Mouse (Mus musculus): ENCODE results near the gene Ect2l.

Ect2l gene

DNA sequence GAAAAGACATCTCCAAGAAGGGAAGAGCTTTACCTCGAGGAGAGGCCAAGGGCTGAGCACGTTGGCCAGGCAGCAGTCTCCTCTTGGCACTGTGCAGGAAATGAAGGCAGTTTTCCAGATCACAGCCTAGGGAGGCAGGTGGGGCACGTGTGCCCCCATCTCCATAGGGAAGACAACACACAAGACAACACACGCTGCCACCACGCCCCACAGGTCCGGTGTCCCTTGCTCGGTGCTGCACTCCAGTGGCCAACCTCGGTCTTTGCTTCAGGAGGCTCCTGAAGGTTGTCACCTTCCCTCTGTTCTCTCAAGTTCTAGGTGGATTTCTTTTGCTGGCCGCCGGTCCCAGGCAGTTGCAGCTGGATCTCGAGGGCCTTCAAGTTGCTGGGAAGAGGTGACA, at the start of gene Ect2l:
TSS of gene Ect2l (minus strand) at position 165 of the 400 bp plus-strand sequence.
- peak; percentile 27 to 57 for DNase-seq

DNA sequence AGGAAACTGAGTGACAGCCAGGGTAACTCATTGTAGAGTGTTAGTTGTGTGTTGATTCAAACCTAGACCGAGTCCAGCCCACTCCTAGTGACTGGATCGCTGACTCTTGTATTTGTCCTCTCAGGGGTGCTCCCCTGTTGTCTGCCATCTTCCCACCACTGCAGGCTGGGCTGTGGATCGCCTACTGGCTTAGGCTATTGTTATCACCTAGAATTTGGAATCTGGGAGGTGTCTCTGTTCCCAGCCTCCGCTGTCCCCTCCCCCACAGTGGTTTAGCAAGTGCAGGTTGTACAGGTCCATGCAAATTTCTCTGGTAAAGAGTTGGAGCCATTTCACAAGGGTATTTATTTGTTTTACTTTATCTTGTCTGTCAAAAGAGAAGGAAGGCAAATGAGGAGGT, 40.7 kb upstream of the Ect2l start:
- no peak for DNase-seq

DNA sequence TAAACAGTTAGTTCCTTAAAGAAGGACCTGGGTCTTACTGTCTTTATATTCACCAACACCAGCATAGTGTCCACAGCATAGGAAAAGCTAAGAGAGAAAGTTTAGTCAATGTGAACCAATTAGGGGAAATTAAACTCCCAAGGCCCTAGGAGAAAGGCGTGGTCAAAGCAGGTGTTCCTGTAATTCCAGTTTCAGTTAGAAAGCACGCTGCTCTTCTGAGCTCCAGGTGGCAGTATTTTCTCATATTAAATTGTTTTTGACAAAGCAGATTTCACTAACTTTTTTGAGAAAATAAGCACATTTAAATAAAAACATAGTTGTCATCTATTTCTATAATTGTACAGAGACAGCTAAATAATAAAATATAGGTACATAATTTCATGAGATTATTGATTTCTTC, 32.9 kb upstream of the Ect2l start:
- no peak for DNase-seq

DNA sequence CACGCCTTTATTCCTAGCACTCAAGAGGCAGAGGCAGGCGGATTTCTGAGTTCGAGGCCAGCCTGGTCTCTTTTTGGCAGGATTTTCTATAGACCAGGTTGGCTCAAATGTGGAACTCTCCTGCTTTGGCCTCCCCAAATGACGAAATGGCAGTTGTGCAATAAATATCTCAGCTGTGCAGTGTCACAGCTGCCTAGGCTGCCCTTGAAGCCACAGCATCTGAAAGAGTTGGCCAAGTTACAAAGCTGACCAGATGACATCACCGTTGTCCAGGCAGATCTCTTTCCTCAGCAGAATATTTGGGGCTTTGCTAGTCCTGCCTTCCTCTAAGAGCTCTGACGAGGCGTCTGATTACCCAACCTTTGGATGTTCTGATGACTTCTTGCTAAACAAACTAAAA, 26.5 kb upstream of the Ect2l start:
- no peak for DNase-seq

DNA sequence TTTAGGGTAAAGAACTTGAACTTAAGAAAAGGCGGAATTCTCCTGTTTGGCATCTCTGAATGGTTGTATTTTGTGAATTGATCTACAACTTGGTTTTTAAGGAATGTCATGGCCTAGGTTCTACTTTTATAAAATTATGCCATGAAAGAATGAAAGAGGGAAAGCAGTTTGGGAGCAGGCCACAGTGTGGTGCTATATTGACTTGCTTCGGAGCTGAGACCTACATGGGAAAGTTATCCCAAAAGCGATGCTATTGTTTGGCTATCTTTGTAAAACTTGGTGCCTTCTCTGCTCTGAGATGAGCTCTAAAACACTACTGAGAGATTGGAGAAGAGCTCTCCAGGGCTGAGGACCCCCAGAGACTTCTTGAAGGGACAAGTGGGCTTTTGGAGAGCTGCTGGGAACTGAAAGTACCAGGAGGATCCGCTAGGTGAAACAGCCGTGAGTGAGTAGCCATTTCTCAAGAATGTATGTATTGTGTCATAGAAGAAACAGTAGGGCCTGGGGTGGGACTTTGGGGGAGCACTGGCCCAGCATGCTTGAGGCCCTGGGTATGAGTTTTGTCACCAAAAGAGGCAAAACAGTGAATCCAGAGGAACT, 25.7 kb upstream of the Ect2l start:
- DNase-seq, result peak in 1 of 2 experiments; percentile 15

DNA sequence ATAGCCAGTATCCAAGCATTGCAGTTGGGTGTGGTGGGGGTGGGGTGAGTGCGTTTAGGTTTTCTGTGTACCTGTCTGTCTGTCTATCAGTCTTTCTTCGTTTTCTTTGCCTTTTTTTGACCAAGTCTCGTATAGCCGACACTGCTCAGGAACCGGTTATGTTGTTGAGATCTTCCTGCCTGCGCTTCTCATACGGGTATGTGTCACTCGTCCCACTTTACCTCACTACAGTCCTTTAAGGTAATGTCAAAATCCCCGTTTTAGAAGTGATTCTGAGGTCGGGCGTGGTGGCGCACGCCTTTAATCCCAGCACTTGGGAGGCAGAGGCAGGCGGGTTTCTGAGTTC, 24.7 kb upstream of the Ect2l start:
- no peak for DNase-seq

DNA sequence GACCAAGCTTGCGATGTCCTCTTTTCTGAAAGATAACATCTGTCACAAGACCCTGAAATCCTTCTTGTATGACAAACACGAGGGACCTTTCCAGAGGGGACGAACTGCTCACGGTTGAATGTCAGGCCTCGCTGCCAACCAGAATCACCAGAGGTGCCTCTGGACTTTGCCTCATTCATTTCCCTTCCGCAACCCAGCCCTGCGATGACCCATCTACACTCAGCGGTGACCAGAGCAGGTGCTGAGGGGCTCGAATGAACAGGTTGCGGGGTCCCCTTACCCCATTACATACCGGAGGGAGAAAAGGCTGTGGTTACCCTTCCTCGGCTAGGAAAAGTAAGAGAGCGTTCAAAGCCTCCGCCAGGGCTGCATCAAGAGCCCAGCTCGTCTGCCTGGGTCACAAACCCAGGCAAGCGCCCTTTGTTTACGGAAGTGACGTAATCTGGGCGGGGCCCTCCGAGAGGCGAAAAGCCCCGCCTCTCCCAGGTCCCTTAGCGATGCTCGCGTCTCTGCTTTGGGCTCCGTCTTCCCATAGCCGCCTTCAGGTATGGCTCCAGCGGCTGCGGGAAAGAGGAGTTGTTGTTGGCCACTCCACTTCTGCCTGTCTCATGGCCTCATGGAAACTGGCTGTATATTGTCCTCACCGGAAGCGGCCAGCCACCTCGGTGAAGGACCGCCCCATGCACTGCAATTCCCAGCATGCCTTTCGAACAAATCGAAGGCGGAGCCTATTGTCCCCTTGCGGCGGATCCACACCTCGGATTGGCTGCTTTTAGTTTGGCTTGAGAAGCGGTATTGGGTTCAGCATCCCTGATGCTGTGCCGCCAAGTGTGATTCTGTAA, 24.1 kb upstream of the Ect2l start, which contains the start of gene Ccdc28a:
TSS of gene Ccdc28a (minus strand) at position 439 of the 842 bp plus-strand sequence.
- peak; percentile 96 to 97 for DNase-seq

DNA sequence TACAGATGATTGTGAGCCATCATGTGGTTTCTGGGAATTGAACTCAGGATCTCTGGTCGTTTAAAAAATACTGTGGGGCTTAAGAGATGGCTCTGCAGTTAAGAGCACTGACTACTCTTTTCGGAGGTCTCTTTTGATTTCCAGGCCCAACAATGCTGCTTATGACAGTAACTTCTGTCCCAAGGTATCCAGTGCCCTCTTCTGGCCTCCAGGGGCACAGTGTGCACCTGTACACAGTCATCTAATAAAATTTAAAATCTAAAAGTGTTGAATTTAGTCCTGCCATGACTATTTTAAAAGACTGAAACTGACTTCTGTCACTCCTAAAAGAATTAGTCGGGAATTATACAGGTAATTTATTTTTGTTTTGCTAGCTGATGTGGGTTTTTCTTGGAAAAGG, 23.2 kb upstream of the Ect2l start:
- peak in 1 of 2 experiments; percentile 34 for DNase-seq

DNA sequence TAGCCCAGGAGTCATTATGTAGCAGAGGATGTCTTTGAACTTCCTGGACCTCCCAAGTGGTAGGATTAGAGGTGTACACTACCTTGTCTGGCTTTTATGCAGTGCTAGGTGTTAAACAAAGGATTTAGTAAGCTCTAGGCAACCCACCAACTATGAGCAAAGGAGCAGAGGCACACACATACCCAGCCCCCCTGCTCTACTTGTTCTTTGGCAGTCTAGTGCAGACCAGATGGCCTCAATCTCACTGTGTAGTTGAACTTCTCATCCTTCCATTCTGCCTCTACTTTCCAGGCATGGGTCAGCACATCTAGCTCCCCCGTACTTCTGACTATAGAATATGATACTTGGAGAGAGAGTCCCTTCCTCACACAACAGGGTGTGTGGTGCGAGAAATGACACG, 13.7 kb upstream of the Ect2l start:
- DNase-seq, result peak; percentile 36 to 48

DNA sequence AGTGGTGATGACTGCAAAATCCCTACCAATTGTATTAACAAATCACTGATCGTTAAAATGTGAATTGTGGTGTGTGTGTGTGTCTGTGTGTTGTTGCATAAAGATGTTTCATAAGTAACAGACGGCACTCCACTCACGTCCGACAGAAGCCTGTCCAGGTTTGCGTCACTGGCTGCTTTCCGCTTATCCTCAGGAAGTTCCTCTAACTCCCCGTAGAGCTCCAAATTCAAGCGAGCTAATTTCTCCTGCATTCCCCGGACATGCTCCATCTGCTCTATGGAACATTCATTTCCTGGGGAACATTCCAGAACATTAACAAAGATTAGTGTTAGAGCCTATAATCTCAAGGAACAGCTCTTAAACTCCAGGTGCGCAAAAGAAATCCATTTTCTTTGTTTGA, 8.7 kb upstream of the Ect2l start:
- DNase-seq, result peak; percentile 19 to 48

DNA sequence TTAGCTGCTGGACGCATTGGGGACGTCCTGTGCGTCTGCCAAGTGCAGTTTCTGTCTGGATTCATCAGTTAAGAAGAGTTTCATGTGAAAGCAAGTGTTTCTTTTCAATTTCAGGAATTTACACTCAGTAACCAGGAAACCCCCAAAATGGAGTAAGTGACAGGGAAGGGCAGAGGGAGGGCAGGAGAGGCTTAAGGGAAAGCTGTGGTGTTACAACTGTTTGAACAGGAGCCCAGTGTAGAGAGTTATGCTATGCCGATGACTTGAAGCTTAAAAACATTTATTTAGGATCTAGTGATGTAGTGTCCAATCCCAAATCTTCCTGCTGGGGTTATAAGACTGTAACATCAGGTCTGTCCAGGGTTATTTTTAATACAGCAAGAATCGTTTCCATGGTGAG, 3.4 kb upstream of the Ect2l start:
- no peak for DNase-seq

DNA sequence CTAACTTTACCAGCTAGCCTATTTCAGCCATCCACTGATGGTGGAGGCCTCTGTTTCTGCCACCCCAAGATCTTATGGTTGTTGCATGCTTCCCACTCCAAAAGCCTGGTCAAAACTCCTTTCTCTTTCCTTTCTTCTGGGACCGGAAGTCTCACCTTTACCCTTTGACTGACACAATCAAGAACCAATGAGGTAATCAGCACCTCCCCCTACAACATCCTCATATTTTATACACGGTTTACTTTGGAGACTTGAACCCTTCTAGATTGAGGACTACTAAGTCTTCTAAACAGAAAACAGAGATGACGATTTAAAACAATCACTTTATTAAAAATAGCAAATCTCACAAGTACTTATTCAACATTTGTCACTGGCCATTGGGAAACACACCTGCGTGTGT, 2.7 kb upstream of the Ect2l start:
- DNase-seq, result no peak

DNA sequence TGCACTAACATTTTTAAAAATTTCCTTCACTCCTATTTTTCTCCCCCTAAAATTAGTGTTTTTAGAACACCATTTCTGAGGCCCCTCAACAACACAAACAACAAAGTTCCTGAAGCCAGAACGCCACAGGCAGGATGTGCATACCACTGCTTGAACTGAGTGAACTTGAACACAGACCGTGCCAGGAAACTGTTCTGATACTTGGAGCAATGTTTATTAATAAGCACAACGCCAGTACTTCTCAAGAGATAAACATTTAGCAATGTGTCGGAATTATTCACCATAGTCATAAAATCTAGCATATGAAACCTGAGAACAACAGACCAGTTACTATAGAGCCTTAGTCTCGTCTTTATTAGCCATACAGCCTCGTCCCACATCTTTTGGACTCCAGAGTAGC, 571 bp downstream of the Ect2l start:
- DNase-seq, result no peak

DNA sequence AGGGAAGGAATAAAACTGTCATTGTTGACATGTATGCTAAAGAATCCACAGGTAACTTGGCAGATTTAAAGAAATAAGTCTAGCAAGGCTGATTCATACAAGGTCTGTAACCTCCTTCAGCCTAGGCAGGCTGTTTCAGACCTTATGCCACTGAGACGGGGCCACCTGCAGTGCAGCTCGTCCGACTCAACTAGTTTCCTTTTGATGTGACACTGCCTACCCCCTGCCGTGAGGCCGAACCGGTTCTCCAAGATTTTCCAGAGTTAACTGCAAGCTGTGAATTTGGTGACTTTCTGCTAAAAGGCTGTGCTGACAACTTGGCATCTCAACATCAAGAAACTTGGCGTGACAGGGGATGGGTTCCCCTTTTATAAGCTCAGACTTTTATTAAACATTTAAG, 6.6 kb downstream of the Ect2l start:
- DNase-seq, result peak in 1 of 2 experiments; percentile 38

DNA sequence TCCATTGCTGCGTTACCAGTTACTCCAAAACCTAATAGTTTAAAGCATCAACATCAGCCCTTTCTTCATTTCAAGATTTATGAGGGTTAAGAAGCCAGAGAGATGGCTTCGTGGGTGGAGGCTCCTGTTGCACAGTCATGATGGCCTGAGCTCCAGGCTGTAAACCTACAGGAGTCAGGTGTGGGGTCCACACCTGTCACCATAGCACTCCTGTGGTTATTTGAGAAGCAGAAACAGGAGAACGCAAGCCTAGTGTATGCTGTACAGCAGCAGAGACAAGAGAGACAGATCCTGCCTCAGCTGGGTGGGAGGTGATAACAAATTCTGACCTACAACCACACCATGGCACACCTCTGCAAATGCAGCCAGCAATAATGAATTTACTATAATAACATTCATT, 8.3 kb downstream of the Ect2l start:
- DNase-seq, result no peak

DNA sequence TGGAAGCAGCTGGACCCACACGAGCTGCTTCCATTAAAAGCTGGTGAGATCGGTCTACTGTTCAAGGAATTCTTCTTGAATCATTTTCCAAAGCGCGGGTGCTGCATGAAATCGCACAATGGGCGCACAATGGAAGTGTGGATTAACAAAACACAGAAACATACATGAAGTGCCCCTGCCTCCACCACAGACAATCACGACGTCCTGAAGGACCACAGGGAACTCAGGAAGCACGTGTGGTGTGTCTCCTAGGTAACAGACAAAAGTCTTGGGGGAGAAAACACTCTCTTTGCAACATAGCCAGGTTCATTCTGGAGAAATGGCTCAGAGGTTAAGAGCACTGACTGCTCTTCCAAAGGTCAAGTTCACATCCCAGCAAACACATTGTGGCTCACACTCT, 10.0 kb downstream of the Ect2l start:
- no peak for DNase-seq

DNA sequence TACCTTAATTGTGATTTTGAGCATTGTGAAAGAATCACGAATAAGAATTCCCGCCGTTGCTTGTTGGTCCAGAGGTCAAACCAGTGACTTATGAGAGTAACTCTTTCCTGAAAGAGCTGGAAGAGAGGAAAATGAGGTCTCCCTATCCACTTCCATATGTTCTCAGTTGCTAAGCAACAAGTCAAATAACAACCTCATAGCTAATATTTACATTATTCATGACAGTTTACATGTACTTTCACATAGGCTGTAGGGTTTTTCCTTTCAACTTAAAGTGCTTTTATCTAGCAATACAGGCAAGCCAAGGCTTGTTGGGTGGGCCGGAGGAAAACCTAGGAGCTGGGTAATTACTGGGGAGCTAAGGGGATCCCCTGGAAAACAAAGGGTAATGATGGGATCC, 10.8 kb downstream of the Ect2l start:
- no peak for DNase-seq

DNA sequence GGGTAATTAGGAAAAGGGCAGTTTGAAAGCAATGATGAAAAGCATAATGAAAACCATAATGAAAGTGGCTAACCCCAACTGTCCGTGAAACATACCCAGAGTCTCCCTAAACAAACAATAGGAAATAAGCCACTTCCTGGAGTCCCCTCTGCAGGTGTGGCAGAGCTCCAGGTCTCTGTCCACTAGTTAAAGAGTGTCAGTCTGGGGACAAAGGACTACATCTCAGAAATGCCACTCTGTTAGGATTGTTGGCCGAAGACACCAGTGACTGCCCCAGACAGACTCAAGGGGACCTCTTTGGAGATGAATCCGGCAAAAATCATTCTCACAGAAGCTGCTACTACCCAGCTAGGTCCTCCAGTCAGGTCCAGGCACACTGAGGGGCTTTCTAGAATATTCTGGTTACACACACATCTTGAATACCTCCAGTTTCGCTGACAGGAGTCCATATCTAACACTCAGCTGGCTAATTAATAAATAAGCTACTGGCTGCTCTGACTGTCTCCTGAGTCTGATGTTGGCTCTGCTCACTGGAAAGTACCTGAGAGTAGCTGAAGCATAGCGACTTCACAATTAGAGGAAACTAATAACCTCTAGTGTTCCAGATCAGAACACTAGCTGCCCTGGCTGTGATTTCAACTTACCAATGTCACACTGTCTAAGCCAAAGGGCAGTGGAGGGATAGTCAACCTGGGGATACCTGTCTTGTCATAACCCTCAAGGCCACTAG, 12.2 kb downstream of the Ect2l start:
- DNase-seq, result no peak

DNA sequence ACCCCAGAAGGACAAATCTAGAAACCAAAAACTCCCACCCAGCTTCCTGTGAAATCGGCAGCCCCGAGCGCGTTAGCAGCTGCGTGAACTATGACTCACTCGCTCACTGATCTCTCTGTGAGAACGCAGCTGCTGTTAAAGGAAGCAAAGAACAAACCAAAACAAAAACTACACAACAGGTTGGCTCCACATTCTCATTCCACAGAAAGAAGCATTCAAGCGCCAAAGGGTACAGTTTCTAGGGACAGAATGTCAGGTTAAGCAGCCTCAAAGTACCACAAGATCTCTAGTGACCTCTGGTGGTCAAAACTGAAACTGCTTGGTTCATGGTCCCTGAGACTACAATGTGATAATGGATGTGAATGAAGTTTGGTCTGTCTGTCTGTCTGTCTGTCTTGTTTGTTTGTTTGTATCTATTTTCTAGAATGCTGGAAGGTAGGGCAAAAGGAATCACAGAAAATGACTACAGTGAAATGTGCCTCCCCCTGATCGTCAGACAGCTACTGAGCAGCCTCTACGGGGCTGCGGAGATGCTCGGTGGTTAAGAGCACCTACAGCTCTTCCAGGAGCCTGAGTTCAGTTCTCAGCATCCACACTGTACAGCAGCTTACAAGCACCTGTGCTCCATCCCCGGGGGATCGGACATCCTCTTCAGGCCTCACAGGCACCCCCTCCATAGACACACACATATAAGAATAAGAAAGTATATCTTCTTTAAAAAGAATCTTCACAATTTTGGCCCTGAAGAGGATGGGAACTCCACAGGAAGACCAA, 13.3 kb downstream of the Ect2l start:
- peak; percentile 59 to 79 for DNase-seq

DNA sequence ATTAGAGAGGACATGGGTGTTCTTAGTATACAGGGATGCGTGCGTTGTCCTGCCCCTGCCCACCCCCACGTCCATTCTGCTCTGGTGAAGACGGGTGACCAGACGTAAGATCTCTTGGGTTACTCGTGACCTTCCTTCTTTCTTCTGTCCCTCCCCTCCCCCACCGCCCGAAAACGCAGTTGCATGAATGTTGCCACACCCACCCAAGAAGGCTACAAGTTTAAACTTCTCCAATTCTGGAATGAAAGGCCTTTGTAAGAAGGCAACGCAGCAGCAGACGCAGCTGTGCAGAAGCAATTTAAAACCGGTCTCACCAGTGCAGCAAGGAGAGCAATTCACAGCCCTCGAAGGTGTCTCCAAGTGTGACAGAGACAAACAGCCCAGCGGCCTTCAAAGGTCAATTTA, 16.0 kb downstream of the Ect2l start:
- DNase-seq, result no peak

DNA sequence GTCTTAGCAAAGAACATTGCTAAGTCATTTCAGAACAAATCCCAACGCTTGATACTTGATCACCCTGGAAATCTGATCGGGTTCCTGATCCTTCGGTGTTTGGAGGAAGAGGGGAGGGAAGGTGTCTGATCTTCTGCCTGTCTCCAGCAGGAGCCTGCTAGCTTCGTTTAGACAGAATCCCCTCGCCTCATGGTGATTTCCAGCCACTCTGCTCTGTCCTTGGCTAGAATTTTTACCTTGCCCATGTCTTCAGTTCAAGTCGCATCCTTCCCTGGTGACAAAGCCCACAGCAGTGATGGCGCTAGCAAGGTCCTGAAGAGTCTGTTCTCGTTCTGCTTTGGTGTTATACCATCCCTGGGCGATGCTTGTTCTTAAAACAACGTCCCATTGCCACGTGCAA, 16.5 kb downstream of the Ect2l start:
- no peak for DNase-seq

DNA sequence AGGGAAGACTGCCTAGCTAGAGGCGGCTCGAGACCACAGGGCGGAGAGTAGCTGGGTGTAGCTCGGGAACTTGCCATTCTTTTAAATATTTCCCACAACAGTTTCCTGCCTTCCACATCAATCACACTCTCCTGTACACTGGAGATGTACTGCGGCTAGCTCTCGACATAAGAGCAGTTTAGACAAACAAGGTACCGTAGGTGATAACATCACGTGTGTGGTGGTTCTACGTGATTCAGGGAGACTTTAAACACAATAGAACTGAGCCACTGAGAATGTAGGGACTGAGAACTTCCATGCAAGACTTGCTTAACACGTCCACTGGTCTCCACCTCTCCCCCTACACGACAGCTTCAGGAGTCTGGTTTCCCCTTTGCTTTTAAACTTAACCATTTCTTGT, 17.5 kb downstream of the Ect2l start:
- no peak for DNase-seq

DNA sequence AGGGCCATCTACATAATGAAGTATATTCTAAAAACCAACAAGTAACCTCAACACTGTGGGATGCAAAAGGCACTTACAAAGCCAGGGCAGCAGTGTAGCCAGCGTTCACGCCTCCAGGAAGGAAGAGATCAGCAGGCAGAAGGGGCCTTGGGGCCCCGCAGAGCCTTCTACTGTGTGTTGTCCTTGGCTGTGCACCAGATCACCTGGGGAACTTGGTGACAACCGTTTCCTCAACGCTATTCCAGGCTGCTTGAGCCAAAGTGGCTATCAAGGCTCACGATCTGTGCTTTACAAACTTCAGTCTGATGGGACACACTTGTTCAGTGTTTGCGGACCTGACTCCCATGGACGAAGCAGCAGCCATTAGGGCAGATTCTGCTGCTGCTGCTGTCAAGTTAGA, 19.0 kb downstream of the Ect2l start:
- peak in 1 of 2 experiments; percentile 27 for DNase-seq
